Mouse (Mus musculus): ENCODE data around the gene Tmco4. TPM values are rescaled to one million over a fixed set of nuclear protein-coding genes. Genes with fewer than 3 reads are reported as not detected.

The Tmco4 gene
- total RNA-seq, 2 experiments from 2014 or later: 1.1 to 1.8 TPM

DNA sequence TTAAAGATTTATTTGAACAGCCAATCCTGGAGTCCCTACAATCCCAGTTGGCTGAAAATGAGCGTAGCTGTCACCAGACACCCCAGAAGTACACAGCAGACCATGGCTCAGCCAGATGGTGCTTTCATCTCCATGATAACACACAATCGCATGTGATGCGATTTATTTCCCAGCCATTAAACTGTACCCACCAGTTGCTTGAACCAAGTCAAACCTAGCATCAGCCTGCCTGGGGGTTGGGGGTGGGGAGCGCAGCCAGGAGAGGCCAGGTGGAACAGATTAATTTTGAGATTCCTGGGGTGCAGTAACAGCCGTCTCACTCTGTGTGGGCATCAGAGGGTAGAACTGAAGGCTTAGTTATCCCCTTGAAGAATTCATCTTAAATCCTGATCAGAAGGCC lies 73.7 kb downstream of the Tmco4 start:
- intact Hi-C loops (cut with DNase I): no loop called here
- no peak for DNase-seq (ENCODE audit: low spot score in 2 of 2)

GRCm38 (mm10) chr4:139048518-139048917 lies 75.8 kb downstream of the Tmco4 start:
- peak in 1 of 2 experiments; percentile 71 for DNase-seq (ENCODE audit: low spot score in 2 of 2)
- intact Hi-C loops (cut with DNase I): no loop called here

DNA sequence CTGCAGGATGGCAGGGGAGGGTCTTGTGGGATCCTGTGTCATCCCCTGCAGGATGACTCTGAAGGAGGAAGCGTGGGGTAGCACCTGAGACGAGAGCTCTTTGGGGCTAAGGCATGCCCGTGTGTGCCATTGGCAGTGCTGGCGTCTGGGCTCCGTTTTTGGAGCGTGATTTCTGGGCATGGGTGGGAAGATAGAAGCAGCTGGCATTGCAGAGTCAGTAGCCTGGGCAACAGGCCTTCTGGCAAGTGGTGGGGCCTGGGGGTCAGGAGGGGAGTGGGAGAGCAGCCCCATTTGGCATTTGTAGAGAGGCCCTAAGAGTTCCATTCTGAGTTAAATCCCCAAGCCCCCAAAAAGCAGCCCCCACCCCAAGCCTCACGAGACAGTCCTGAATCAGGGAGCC lies 80.1 kb downstream of the Tmco4 start:
- intact Hi-C loops (cut with DNase I): no loop called here
- DNase-seq (ENCODE audit: low spot score in 2 of 2): no peak

DNA sequence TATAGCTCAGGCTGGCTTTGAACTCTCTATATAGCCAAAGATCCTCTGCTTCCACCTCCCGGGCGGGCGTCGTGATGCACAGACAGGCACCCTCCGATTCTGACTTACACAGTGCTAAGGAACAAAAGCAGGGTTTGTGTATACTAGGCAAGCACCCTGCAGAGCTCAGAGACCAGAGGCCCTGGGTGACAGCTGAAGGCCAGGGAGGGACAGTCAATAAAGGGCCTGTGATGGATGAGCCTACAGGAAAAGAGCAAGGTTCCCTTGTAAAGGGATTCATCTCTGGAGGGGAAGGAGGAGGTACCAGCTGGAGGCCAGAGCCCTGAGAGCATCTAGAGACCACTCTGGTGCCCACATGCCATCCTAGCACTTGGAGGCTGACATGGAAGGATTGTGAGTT lies 80.7 kb downstream of the Tmco4 start:
- no peak for DNase-seq (ENCODE audit: low spot score in 2 of 2)
- intact Hi-C loops (cut with DNase I): no loop called here

DNA sequence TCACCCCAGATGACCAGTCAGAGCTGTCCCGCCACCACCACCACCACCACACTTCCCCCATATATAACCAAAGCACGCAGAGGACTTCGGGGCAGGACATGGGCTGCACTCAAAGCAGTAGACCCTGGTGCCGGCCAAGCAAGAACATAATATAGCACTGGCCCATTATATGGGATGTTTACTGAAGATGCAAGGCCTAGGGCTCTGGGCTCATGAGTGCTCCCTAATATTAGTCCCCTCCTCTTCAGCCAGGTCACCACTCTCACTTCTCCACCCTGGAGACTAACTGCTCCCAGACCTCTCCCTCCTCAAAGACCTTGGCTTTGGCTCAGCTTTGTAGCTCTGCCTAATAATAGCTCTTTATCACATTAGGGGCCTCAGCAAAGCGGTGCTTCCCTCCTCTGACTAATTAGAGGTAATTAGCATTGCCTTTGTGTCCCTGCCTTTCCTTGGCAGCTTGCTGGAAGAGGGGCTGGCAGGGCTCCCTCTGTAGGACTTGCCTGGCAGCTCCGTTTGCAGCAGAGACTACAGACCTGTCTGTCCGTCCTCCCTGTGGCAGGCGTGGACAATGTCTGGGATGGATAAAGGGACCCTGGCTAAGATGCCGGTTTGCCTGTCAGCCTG lies 81.7 kb downstream of the Tmco4 start:
- peak; percentile 75 for DNase-seq (ENCODE audit: low spot score in 2 of 2)
- intact Hi-C loops (cut with DNase I): no loop called here

DNA sequence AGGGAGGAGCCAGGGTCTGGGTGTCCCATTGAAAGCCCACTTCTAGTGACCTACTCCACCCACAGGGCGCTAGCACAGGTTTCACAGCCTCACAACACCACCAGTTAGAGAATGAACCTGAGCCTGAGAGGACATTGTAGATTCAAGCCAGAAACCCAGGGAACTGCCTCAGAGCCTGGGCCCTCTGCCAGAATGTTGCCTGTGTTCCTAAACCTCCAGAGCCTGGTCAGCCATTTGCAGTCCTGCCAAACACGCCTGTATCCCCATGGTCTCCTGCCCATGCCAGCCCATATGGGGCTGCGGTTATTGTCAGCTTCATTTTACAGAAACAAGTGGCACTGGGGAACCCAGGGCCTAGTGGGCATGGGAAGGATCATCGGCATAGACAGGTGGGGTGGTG lies 82.6 kb downstream of the Tmco4 start:
- intact Hi-C loops (cut with DNase I): no loop called here
- DNase-seq (ENCODE audit: low spot score in 2 of 2): no peak

- intact Hi-C loops (cut with DNase I): no loop called here
- no peak for DNase-seq (ENCODE audit: low spot score in 2 of 2)
Measured at GRCm38 (mm10) chr4:139055744-139056143, 83.1 kb downstream of the Tmco4 start.

- intact Hi-C loops (cut with DNase I): no loop called here
Measured at GRCm38 (mm10) chr4:139057291-139057690, 84.6 kb downstream of the Tmco4 start.

DNA sequence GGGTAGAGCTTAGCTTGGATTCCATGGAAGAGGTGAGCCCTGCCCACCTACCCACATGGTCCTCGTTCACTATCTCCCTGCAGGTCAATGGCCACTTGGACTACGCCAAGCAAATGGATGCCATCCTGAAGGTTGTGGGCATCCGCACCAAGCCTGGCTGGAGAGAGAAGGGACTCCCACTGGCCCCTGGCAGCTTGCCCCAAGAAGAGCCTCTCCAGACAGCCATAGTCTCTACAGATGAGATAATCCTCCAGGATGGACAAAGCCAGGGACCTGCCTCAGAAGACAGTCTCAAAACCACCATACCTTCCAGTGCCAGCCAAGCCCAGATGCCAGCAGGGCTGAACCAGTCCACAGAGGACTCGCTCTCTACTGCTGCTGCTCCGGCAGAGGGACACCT lies 85.3 kb downstream of the Tmco4 start:
- DNase-seq (ENCODE audit: low spot score in 2 of 2): no peak
- intact Hi-C loops (cut with DNase I): no loop called here

More at GRCm38 (mm10) chr4:139057291-139057690, 84.6 kb downstream of the Tmco4 start:
- DNase-seq (ENCODE audit: low spot score in 2 of 2): no peak

- DNase-seq (ENCODE audit: low spot score in 2 of 2): no peak
- intact Hi-C loops (cut with DNase I): no loop called here
Measured at GRCm38 (mm10) chr4:139059569-139059968, 86.9 kb downstream of the Tmco4 start.

DNA sequence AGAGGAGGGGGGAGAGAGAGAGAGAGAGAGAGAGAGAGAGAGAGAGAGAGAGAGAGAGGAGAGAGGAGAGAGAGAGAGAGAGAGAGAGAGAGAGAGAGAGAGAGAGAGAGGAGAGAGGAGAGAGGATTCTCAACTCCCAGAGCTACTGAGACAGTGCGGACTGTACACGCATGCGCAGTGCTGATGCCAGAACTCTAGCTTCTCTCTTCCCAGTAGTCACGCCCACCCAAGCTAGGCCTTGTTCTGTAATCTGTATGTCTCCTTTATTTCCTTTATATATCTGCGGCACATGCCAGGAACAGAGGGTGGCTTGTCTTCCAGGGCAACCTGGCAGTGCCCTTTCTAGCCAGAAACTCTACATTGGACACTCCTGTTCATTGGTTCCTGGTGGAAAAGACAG lies 92.1 kb downstream of the Tmco4 start:
- intact Hi-C loops (cut with DNase I): no loop called here
- DNase-seq (ENCODE audit: low spot score in 2 of 2): no peak

DNA sequence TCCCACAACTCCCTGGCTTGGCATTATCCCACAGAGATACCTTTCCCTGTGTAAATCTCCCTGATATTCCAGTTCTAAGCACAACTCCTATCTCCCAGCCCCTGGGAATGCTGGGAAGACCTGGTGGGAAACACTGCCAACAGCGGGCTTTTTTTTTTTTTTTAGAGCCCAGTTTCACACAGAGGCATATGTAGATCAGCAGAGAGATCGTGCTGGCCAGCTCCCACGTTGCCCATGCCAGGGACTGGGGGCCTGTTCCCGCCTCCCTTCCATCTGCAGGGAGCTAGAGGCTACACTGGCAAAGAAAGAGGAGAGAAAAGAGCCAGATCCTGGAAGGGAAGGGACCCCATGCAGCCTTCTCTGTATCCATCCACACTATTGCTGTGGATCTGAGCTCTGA lies 95.6 kb downstream of the Tmco4 start:
- intact Hi-C loops (cut with DNase I): no loop called here
- peak; percentile 62 to 77 for DNase-seq (ENCODE audit: low spot score in 2 of 2)

DNA sequence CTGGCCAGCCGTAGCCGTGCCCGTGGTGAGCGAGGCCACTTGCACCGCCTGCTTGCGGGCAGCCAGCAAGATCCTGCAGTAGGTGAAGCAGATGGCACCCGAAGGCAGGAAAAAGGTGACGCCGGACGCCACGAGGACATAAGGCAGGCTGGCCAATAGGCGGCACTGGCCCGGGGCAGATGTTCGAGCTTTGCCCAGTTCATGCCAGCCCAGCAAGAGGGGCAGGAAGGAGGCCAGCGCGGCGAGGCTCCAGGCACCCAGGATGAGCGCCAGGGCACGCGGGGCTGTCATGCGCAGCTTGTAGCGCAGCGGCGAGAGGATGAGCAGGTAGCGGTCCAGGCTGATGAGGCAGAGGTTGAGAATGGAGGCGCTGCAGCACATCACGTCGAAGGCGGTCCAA lies 101.4 kb downstream of the Tmco4 start:
- intact Hi-C loops (cut with DNase I): no loop called here
- no peak for DNase-seq (ENCODE audit: low spot score in 2 of 2)

DNA sequence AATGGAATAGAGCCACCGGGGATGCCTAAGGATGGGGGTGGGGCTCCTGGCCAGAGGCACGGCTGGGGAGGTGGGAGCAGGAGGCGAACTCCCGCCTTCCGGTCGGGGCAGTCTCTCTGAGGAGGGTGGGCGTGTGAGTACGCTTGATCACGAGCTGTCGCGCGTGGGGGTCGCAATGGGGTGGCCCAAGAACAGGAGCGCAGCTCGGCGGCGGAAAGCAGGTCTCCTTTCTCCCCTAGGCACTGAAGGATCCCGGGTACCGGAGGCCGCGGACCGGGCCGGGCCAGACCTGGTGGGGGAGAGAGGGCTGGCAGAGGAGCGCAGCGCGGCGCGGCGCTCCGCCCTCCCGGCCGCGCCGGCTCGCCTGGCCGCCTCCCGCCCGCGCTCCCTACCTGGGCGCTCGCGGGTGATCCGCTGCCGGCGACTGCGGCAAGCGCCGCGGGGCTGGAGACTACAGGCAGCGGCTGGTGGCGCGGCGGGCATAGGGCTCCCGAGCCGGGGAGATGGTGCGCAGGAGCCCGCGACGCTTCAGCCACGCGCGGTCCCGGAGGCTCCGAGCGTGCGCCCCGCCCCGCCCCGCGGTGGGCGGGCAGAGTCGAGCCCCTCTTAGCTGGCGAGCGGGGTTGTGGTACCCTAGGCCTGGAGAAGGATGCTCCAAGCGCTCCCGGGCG lies 102.5 kb downstream of the Tmco4 start, which contains the start of gene Htr6:
Gene Htr6, minus strand, starts transcription at position 530 of the 671 bp plus-strand sequence.
- no peak for DNase-seq (ENCODE audit: low spot score in 2 of 2)
- intact Hi-C loops (cut with DNase I): loop anchor here (5.0 kb wide), 1 partner anchor 38 kb away; no protein-coding TSS in a partner anchor

DNA sequence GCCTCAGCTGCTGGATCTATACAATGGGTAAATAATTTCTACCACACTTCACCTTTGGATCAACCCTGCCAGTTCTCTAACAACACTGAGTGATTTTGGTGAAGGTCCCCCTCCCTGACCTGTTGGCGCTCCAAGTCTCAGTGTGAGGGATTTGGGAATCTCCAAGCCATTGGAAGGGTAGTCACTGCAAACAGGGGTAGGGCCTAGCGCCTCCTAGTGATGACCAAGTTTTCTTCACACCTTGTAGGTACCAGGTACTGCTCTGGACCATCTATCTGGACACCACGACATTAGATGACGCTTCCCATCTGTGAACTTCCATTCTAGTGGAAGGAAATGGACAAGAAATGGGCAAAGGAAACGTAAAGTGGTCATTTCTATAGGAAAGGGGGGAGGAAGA lies 103.2 kb downstream of the Tmco4 start:
- no peak for DNase-seq (ENCODE audit: low spot score in 2 of 2)
- intact Hi-C loops (cut with DNase I): loop anchor here (2.0 to 5.0 kb wide), 2 partner anchors 39 to 153 kb away; no protein-coding TSS in a partner anchor

DNA sequence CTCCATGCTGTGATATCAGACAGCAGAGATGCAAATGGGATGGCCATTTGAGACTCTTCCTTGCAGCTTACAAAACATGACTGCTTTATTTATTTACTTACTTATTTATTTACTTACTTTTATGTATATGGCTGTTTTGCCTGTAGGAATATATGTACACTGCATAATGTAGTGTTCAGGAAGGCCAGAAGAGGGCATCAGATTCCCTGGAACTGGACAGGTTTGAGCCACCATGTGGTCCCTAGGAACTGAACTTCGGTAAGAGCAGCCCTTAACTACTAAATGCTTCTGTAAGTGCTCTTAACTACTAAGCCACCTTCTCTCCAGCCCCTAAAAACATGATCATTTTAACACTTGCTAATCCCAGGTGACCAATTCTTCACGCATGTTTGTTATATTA lies 105.6 kb downstream of the Tmco4 start:
- DNase-seq (ENCODE audit: low spot score in 2 of 2): peak in 1 of 2 experiments; percentile 58
- intact Hi-C loops (cut with DNase I): loop anchor here (5.0 kb wide), 1 partner anchor 41 kb away; no protein-coding TSS in a partner anchor

DNA sequence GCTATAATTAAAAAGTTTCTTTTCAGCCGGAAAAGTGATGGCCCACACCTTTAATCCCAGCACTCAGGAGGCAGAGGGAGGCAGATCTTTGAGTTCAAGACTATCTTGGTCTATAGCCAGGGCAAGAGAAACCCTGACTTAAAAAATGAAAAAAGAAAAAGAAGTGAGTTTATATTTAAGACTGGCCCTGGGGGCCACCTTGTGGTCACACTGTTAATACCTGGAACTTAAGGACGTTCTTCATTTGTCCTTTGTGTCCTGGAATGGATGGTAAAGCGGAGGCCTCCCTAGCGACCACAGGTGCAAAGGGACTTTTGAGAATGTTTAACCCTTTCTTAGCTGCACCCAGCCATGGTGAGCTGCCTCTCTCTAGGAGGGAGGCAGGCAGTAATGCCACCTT lies 106.0 kb downstream of the Tmco4 start:
- intact Hi-C loops (cut with DNase I): loop anchor here (5.0 kb wide), 1 partner anchor 41 kb away; no protein-coding TSS in a partner anchor
- peak in 1 of 2 experiments; percentile 45 for DNase-seq (ENCODE audit: low spot score in 2 of 2)

DNA sequence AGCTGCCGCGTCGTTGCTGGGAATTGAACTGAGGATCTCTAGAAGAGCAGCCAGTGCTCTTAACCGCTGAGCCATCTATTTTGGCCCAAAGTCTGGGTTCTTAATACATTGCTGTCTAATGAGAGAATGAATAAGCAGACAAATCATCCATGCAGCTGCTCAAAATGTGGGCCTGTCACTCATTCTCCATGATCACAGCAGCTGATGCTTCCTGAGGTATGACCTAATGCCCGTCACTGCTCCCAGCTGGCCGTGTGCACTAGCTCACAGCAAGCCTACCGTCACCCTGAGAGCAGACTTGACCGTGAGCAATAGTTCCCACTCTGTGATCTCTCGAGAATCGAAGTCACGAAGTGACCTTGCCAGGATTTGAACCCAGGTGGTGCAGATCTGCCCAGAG lies 106.8 kb downstream of the Tmco4 start:
- intact Hi-C loops (cut with DNase I): loop anchor here (5.0 kb wide), 1 partner anchor 42 kb away; no protein-coding TSS in a partner anchor
- DNase-seq (ENCODE audit: low spot score in 2 of 2): no peak

GRCm38 (mm10) chr4:139080259-139080658 lies 107.6 kb downstream of the Tmco4 start:
- intact Hi-C loops (cut with DNase I): no loop called here
- no peak for DNase-seq (ENCODE audit: low spot score in 2 of 2)

DNA sequence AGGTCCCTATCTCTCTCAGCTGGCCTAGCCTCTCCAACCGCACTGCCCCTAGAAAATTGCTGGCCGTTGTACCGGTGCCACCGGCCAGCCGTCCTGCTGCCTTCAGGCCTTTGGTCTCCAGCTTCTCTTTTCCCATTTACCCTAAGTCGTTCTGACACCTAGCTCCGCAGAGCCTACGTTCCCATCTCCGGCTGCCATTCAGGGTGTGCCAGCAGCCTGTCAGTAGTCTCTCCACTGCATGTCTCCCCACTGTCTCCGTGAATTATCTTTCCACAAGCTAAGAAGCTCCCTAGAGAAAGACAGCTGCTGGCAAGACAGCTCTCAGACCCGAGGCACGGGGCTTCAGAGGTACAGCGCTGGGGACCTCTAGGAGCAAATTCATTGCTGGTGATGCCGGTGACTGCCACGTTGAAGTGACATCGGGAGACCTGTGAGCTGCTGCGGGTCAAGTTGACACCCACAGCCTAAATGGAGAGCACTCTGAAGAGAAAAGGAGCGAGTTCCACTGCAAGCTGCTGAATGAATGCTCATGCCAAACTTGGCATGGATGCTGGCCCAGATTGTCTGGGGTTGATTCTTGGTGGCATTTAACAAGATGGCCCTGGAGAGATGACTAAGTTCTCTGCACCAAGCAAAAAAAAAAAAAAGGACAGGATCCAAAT lies 108.7 kb downstream of the Tmco4 start:
- intact Hi-C loops (cut with DNase I): no loop called here
- DNase-seq (ENCODE audit: low spot score in 2 of 2): peak in 1 of 2 experiments; percentile 47
